Mouse (Mus musculus) kidney, adult 2 months (tissue): ENCODE results near the gene Gps2.

Experiments used
- CTCF ChIP-seq: fragments of 200-500 bp; conservative IDR thresholded peaks from 2 replicates; pipeline ENCODE4 v1.5.1; 2011; ENCODE audit warnings: low read depth, mild to moderate bottlenecking, control low read depth, low read length, moderate library complexity, mixed read lengths; ENCODE audit not compliant: insufficient read depth, insufficient read length
- POLR2A ChIP-seq: fragments of 200-500 bp; IDR thresholded peaks from one replicate; pipeline ENCODE4 v1.6.1; 2011; ENCODE audit warnings: low read depth, low read length, control low read depth

DNA sequence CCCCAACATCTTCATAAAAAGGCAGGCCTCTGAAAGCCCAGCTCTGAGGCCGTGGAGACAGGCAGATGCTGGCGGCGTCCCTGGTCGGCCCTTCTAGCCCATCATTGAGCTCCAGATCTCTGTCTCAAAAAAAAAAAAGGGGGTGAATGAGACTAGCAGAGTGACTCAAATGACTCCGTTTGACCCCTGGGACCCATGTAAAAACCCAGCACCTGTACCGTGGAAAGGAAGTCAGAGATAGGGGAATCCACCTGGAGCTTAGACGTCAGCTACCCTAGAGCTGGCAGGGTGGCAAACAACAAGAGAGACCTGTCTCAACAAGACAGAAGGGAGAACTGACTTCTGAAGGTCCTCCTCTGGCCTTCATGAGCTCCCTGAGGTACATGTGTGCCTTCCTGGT lies 41.9 kb upstream of the Gps2 start:
- TF ChIP-seq POLR2A (no peak), CTCF (no peak)
